Mouse (Mus musculus) limb, embryonic 14.5 days (tissue): ENCODE measurements around the gene 6430531B16Rik. TPM values are rescaled to one million over a fixed set of nuclear protein-coding genes. Genes with fewer than 3 reads are reported as not detected.
A peak's percentile ranks its signal among the peaks of the same experiment; 100 is the strongest.

Experiments used
- ATAC-seq: fragments of 200-750 bp; cut with Nextera tagmentation; 2 replicates; pipeline ENCODE4 v1.8.0; 2017; ENCODE audit warnings: low read depth, moderate number of reproducible peaks, moderate TSS enrichment; ENCODE audit not compliant: low FRiP score
- DNase-seq: peaks from one replicate; pipeline ENCODE4 v3.0.0-alpha.2; 2015; ENCODE audit warnings: low spot score
- H3K27ac ChIP-seq: fragments of 300-500 bp; sonication (generic); replicated peaks from 2 replicates; pipeline ENCODE4 v1.5.1; 2014; ENCODE audit warnings: low read depth, mild to moderate bottlenecking, low read length, moderate library complexity, mixed read lengths
- H3K27me3 ChIP-seq: fragments of 300-500 bp; sonication (generic); 2 replicates; pipeline ENCODE4 v1.6.1; 2014; ENCODE audit warnings: low read length, mixed read lengths; ENCODE audit not compliant: control insufficient read depth, insufficient read depth
- H3K36me3 ChIP-seq: fragments of 300-500 bp; sonication (generic); 2 replicates; pipeline ENCODE4 v1.6.1; 2014; ENCODE audit warnings: mild to moderate bottlenecking, low read length, moderate library complexity, mixed read lengths; ENCODE audit not compliant: control insufficient read depth, insufficient read depth
- H3K4me1 ChIP-seq: fragments of 300-500 bp; sonication (generic); 2 replicates; pipeline ENCODE4 v1.6.1; 2014; ENCODE audit warnings: antibody characterized with exemption, low read length, mixed read lengths; ENCODE audit not compliant: control insufficient read depth, insufficient read depth
- H3K4me2 ChIP-seq: fragments of 300-500 bp; sonication (generic); replicated peaks from 2 replicates; pipeline ENCODE4 v1.6.1; 2014; ENCODE audit warnings: low read depth, mild to moderate bottlenecking, low read length, moderate library complexity; ENCODE audit not compliant: severe bottlenecking
- H3K4me3 ChIP-seq: fragments of 300-500 bp; sonication (generic); replicated peaks from 2 replicates; pipeline ENCODE4 v1.5.1; 2014; ENCODE audit warnings: low read length
- H3K9ac ChIP-seq: fragments of 300-500 bp; sonication (generic); 2 replicates; pipeline ENCODE4 v1.6.1; 2014; ENCODE audit warnings: mild to moderate bottlenecking, low read depth, low read length, moderate library complexity; ENCODE audit not compliant: severe bottlenecking
- H3K9me3 ChIP-seq: fragments of 300-500 bp; sonication (generic); 2 replicates; pipeline ENCODE4 v1.6.1; 2016; ENCODE audit warnings: low read length; ENCODE audit not compliant: control insufficient read depth
- POLR2A ChIP-seq: fragments of 200-500 bp; IDR thresholded peaks from 2 replicates; pipeline ENCODE4 v1.8.0; 2012; ENCODE audit warnings: inconsistent platforms, mild to moderate bottlenecking, moderate library complexity, borderline replicate concordance; ENCODE audit not compliant: insufficient read depth, insufficient read length; ENCODE audit errors: extremely low read depth
- WGBS: fragments of 180-500 bp; shearing (Covaris S2); extraction: QIAGEN DNeasy Blood & Tissue Kit; methylation state at CpG from one replicate; pipeline ENCODE4 v1.1.7; 2014; 5-methylcytosine and 5-hydroxymethylcytosine counted together
- microRNA counts: library from miRNA; unstranded; fragments of <30 nt; microRNA quantifications from one replicate; lab custom pipeline; 2016
- microRNA-seq: library from miRNA; unstranded; fragments of <30 nt; microRNA quantifications from one replicate; pipeline ENCODE4, GENCODE M21; 2016
- polyA plus RNA-seq, 2 experiments: library from polyadenylated mRNA; depleted of rRNA in 1 of 2; stranded (reverse) in 1 of 2; unstranded in 1 of 2; fragments of >200 nt; fragmentation: Nextera tagmentation in 1 of 2; extraction: Ambion mirVana in 1 of 2; gene quantifications; 2 replicates each; pipeline versions ENCODE4 v1.2.1 to v1.2.3; 2012 to 2014

Gene 6430531B16Rik
- polyA plus RNA-seq, 2 experiments = 0.08 TPM; not detected in 1

GRCm38 (mm10) chr7:139937138-139937537 lies 41.4 kb downstream of the 6430531B16Rik start:
- 71% methylated on average over 3 of the region's 3 CpGs for WGBS
- Histone ChIP-seq H3K27ac (no peak overlapping the region), H3K4me1 (no peaks in the 10 kb centered on the region), H3K9me3 (no peaks in the 10 kb centered on the region), H3K27me3 (peaks cover 7% of the 10 kb centered on the region), H3K4me2 (no peak overlapping the region), H3K4me3 (no peak overlapping the region), H3K9ac (no peak overlapping the region), H3K36me3 (no peaks in the 10 kb centered on the region)
- ATAC-seq = no peak
- DNase-seq = no peak
- TF ChIP-seq POLR2A = no peak

DNA sequence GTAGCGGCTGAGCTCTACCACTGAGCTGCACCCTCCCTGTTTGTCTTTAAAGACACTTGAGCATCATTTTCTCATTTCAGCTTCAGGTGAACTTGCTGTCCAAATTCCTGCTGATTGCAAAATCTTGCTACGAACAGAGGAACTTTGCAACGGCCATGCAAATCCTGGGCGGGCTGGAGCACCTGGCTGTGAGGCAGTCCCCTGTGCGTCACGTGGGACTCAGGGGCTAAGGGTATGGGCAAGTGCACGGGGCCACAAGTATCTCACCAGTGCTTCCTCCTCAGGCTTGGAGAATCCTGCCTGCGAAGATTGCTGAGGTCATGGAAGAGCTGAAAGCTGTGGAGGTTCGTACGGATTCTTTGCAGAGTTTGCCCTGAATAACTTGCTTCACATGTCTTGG lies 41.9 kb downstream of the 6430531B16Rik start:
- H3K4me1 ChIP-seq = no peaks in the 10 kb centered on the region
- no peak for DNase-seq
- no peak overlapping the region for H3K4me2 ChIP-seq
- H3K36me3 ChIP-seq = no peaks in the 10 kb centered on the region
- no peak for ATAC-seq
- H3K27me3 ChIP-seq = peaks cover 4% of the 10 kb centered on the region
- H3K9me3 ChIP-seq = no peaks in the 10 kb centered on the region
- H3K27ac ChIP-seq = no peak overlapping the region
- H3K4me3 ChIP-seq = no peak overlapping the region
- TF ChIP-seq POLR2A = no peak
- H3K9ac ChIP-seq = no peak overlapping the region
- WGBS = 79% methylated on average over 10 of the region's 10 CpGs

- Histone ChIP-seq H3K4me2 (no peak overlapping the region), H3K27me3 (no peaks in the 10 kb centered on the region), H3K4me3 (no peak overlapping the region), H3K9me3 (no peaks in the 10 kb centered on the region), H3K36me3 (no peaks in the 10 kb centered on the region), H3K4me1 (no peaks in the 10 kb centered on the region), H3K27ac (no peak overlapping the region), H3K9ac (no peak overlapping the region)
- ATAC-seq (no peak), DNase-seq (no peak)
- TF ChIP-seq POLR2A = no peak
- WGBS = 10% methylated on average over 11 of the region's 11 CpGs
Observed at GRCm38 (mm10) chr7:139930732-139931131, 47.8 kb downstream of the 6430531B16Rik start.

MicroRNA genes within 50 kb of the gene (microRNA counts, 519-probe panel; counts per million panel counts)
- microRNA mmu-miR-202-3p (lab: Ali Mortazavi, UCI) (1,743 counts per million, percentile 17 among the panel's probes with 10 or more counts), microRNA mmu-miR-202-5p (lab: Ali Mortazavi, UCI) (2,465 counts per million, percentile 41 among the panel's probes with 10 or more counts)

Small RNA genes within 50 kb of the gene (microRNA-seq; reads per million reads assigned to microRNA genes)
- gene Mir202 (not detected), gene Mir7062 (not detected), gene mmu-mir-7686 (not detected)

Other genes with a start within 250 kb of the 6430531B16Rik start
- gene Adgra1, start 144.6 kb downstream of the 6430531B16Rik start, polyA plus RNA-seq (2012; rRNA removed) = 0.16 and 0.19 TPM in 2 replicates
- gene Adgra1, start 144.6 kb downstream of the 6430531B16Rik start, polyA plus RNA-seq (2014; fragmentation: Nextera tagmentation; extraction: Ambion mirVana) = 0.40 and 0.57 TPM in 2 replicates
- gene Kndc1, start 84.1 kb downstream of the 6430531B16Rik start, polyA plus RNA-seq (2012; rRNA removed) = 0.35 and 0.45 TPM in 2 replicates
- gene Kndc1, start 84.1 kb downstream of the 6430531B16Rik start, polyA plus RNA-seq (2014; fragmentation: Nextera tagmentation; extraction: Ambion mirVana) = 0.10 and 0.22 TPM in 2 replicates
- 0.10 and 0.11 TPM in 2 replicates for gene Utf1, start 35.0 kb downstream of the 6430531B16Rik start, polyA plus RNA-seq (2012; rRNA removed)
- gene Utf1, start 35.0 kb downstream of the 6430531B16Rik start, polyA plus RNA-seq (2014; fragmentation: Nextera tagmentation; extraction: Ambion mirVana) = 0.15 TPM in 1 of 2 replicates, not detected in the other
- 8.8 and 9.5 TPM in 2 replicates for gene Adam8, start 13.8 kb upstream of the 6430531B16Rik start, polyA plus RNA-seq (2012; rRNA removed)
- 1.8 and 2.2 TPM in 2 replicates for gene Adam8, start 13.8 kb upstream of the 6430531B16Rik start, polyA plus RNA-seq (2014; fragmentation: Nextera tagmentation; extraction: Ambion mirVana)
- 58.3 and 75.1 TPM in 2 replicates for gene Zfp511, start 57.6 kb upstream of the 6430531B16Rik start, polyA plus RNA-seq (2012; rRNA removed)
- 37.2 and 41.1 TPM in 2 replicates for gene Zfp511, start 57.6 kb upstream of the 6430531B16Rik start, polyA plus RNA-seq (2014; fragmentation: Nextera tagmentation; extraction: Ambion mirVana)
- 69.1 and 76.7 TPM in 2 replicates for gene Tubgcp2, start 57.9 kb upstream of the 6430531B16Rik start, polyA plus RNA-seq (2012; rRNA removed)
- 58.8 and 66.2 TPM in 2 replicates for gene Tubgcp2, start 57.9 kb upstream of the 6430531B16Rik start, polyA plus RNA-seq (2014; fragmentation: Nextera tagmentation; extraction: Ambion mirVana)
- not detected in 2 replicates for gene Msx3, start 70.3 kb upstream of the 6430531B16Rik start, polyA plus RNA-seq (2012; rRNA removed)
- gene Msx3, start 70.3 kb upstream of the 6430531B16Rik start, polyA plus RNA-seq (2014; fragmentation: Nextera tagmentation; extraction: Ambion mirVana) = not detected in 2 replicates
- gene Caly, start 103.8 kb upstream of the 6430531B16Rik start, polyA plus RNA-seq (2012; rRNA removed) = 0.46 and 0.65 TPM in 2 replicates
- gene Caly, start 103.8 kb upstream of the 6430531B16Rik start, polyA plus RNA-seq (2014; fragmentation: Nextera tagmentation; extraction: Ambion mirVana) = 0.69 and 0.77 TPM in 2 replicates
- gene Prap1, start 114.6 kb upstream of the 6430531B16Rik start, polyA plus RNA-seq (2012; rRNA removed) = 0.80 and 13.6 TPM in 2 replicates
- gene Prap1, start 114.6 kb upstream of the 6430531B16Rik start, polyA plus RNA-seq (2014; fragmentation: Nextera tagmentation; extraction: Ambion mirVana) = 0.33 TPM in 1 of 2 replicates, not detected in the other
- gene Fuom, start 123.7 kb upstream of the 6430531B16Rik start, polyA plus RNA-seq (2012; rRNA removed) = 30.3 TPM in 2 replicates
- 28.3 and 28.8 TPM in 2 replicates for gene Fuom, start 123.7 kb upstream of the 6430531B16Rik start, polyA plus RNA-seq (2014; fragmentation: Nextera tagmentation; extraction: Ambion mirVana)
- gene Paox, start 137.0 kb upstream of the 6430531B16Rik start, polyA plus RNA-seq (2012; rRNA removed) = 12.6 and 13.5 TPM in 2 replicates
- gene Paox, start 137.0 kb upstream of the 6430531B16Rik start, polyA plus RNA-seq (2014; fragmentation: Nextera tagmentation; extraction: Ambion mirVana) = 17.8 and 19.4 TPM in 2 replicates
- gene Echs1, start 137.7 kb upstream of the 6430531B16Rik start, polyA plus RNA-seq (2012; rRNA removed) = 78.1 and 127 TPM in 2 replicates
- gene Echs1, start 137.7 kb upstream of the 6430531B16Rik start, polyA plus RNA-seq (2014; fragmentation: Nextera tagmentation; extraction: Ambion mirVana) = 153 and 159 TPM in 2 replicates
- 26.5 and 28.8 TPM in 2 replicates for gene Mtg1, start 158.8 kb upstream of the 6430531B16Rik start, polyA plus RNA-seq (2012; rRNA removed)
- gene Mtg1, start 158.8 kb upstream of the 6430531B16Rik start, polyA plus RNA-seq (2014; fragmentation: Nextera tagmentation; extraction: Ambion mirVana) = 22.9 and 28.4 TPM in 2 replicates
- 0.20 and 0.24 TPM in 2 replicates for gene Sprn, start 176.1 kb upstream of the 6430531B16Rik start, polyA plus RNA-seq (2012; rRNA removed)
- 0.14 and 0.26 TPM in 2 replicates for gene Sprn, start 176.1 kb upstream of the 6430531B16Rik start, polyA plus RNA-seq (2014; fragmentation: Nextera tagmentation; extraction: Ambion mirVana)
- not detected in 2 replicates for gene Olfr522, start 186.0 kb upstream of the 6430531B16Rik start, polyA plus RNA-seq (2012; rRNA removed)
- not detected in 2 replicates for gene Olfr522, start 186.0 kb upstream of the 6430531B16Rik start, polyA plus RNA-seq (2014; fragmentation: Nextera tagmentation; extraction: Ambion mirVana)
- gene Olfr523, start 194.5 kb upstream of the 6430531B16Rik start, polyA plus RNA-seq (2012; rRNA removed) = not detected in 2 replicates
- not detected in 2 replicates for gene Olfr523, start 194.5 kb upstream of the 6430531B16Rik start, polyA plus RNA-seq (2014; fragmentation: Nextera tagmentation; extraction: Ambion mirVana)
- gene Olfr524, start 227.2 kb upstream of the 6430531B16Rik start, polyA plus RNA-seq (2012; rRNA removed) = not detected in 2 replicates
- not detected in 2 replicates for gene Olfr524, start 227.2 kb upstream of the 6430531B16Rik start, polyA plus RNA-seq (2014; fragmentation: Nextera tagmentation; extraction: Ambion mirVana)
- gene Cd163l1, start 239.5 kb upstream of the 6430531B16Rik start, polyA plus RNA-seq (2012; rRNA removed) = 0.04 and 0.05 TPM in 2 replicates
- 0.11 TPM in 2 replicates for gene Cd163l1, start 239.5 kb upstream of the 6430531B16Rik start, polyA plus RNA-seq (2014; fragmentation: Nextera tagmentation; extraction: Ambion mirVana)